ENCODE assay signal across 10 mouse cellular contexts in genomic region chr11:102053847-102054246, GRCm38 (mm10). TPM values are rescaled to one million over a fixed set of nuclear protein-coding genes. Genes with fewer than 3 reads are reported as not detected.
DNase-seq lines count a peak whose midpoint lies in the region; ATAC-seq and TF ChIP-seq lines count a peak whose summit lies in the region.
"Had no signal": no experiment of that assay in that cellular context is flagged by ENCODE, and none has a peak within 500 bp of the region (broad histone marks: within the 10 kb centered on the region; RNA-seq: fewer than 3 reads in every experiment).

No protein-coding gene starts in this region.

- TF ChIP-seq CTCF in testis, adult 2 months (IDR thresholded peaks at IDR 0.05; ENCODE audit: control insufficient read depth, insufficient read depth, insufficient replicate concordance, low read depth, low read length) = peak; percentile 67; the same call in 1 of the 2 replicates
- peak; percentile 67 for TF ChIP-seq CTCF in lung, adult 2 months (IDR thresholded peaks at IDR 0.05; ENCODE audit: insufficient read depth, low read length)

- WGBS in lung, adult 2 months = 30% methylated on average over 9 of the region's 9 CpGs

- intact Hi-C loops in gastrocnemius, postnatal 36 days (cut with DNase I) = no loop called here

- no peak overlapping the region for H3K27ac ChIP-seq in testis, adult 2 months (ENCODE audit: control insufficient read depth, insufficient read depth, low read depth, low read length)
- H3K27ac ChIP-seq: embryonic facial prominence, embryonic 12.5 days; limb, embryonic 12.5 days had no signal

- H3K4me3 ChIP-seq in testis, adult 2 months (ENCODE audit: control insufficient read depth, low read depth, low read length) = no peak overlapping the region
- no peak overlapping the region for H3K4me3 ChIP-seq in lung, adult 2 months (replicated peaks; ENCODE audit: extremely low read depth, low read depth, low read length)
- H3K4me3 ChIP-seq: embryonic facial prominence, embryonic 12.5 days; limb, embryonic 12.5 days had no signal

- H3K36me3 ChIP-seq in testis, adult 2 months (ENCODE audit: control insufficient read depth, insufficient read depth, low read length) = no peaks in the 10 kb centered on the region

- TF ChIP-seq POLR2A in testis, adult 2 months (IDR thresholded peaks at IDR 0.05; ENCODE audit: control insufficient read depth, low read depth, low read length) = no peak
- no peak for TF ChIP-seq POLR2A in lung, adult 2 months (IDR thresholded peaks at IDR 0.05; ENCODE audit: borderline replicate concordance, extremely low read depth, low read depth, low read length)

- ATAC-seq in hematopoietic stem cell, adult 5-6 weeks (replicated peaks in 1 of 2; ENCODE audit: insufficient read depth in 1 of 2, low FRiP score in 2 of 2, low TSS enrichment in 1 of 2, low read depth in 1 of 2, poor library complexity in 2 of 2, severe bottlenecking in 2 of 2) = peak; percentile 42 to 69; a peak in 2 of 4 replicates

- DNase-seq in gastrocnemius, adult 18-20 months (ENCODE audit: low spot score) = peak; percentile 59
- no peak for DNase-seq in gastrocnemius, postnatal 36 days
- no peak for DNase-seq in testis, postnatal 14 days (ENCODE audit: low spot score)
- peak; percentile 71 to 83 for DNase-seq in cerebellum, adult 18-20 months
- DNase-seq in lung, adult 2 months = peak; percentile 40
- DNase-seq in thymus, postnatal 25 days = peak; percentile 21

- no peaks in the 10 kb centered on the region for H3K27me3 ChIP-seq in testis, adult 2 months (ENCODE audit: control insufficient read depth, insufficient read depth, low read length)
- H3K27me3 ChIP-seq: limb, embryonic 12.5 days had no signal

- H3K4me1 ChIP-seq in testis, adult 2 months (ENCODE audit: control insufficient read depth, insufficient read depth, low read length) = peaks cover 2% of the 10 kb centered on the region
- H3K4me1 ChIP-seq in lung, adult 2 months (ENCODE audit: control insufficient read depth, insufficient read depth, low read length) = peaks cover 11% of the 10 kb centered on the region
- H3K4me1 ChIP-seq: embryonic facial prominence, embryonic 12.5 days; limb, embryonic 12.5 days had no signal

RNA-seq across cellular contexts. Expression of gene Cd300lg, which starts 12.5 kb away (rescaled TPM):
- total RNA-seq in gastrocnemius, adult 18-20 months (2021) = 10 to 100 TPM; 16.1 to 19.0 TPM
- 10 to 100 TPM; 17.6 to 18.2 TPM for total RNA-seq in gastrocnemius, postnatal 36 days (2021)
- polyA plus RNA-seq in testis, adult 2 months (2012; rRNA removed) = 2.5 and 2.7 TPM in 2 replicates
- total RNA-seq in hematopoietic stem cell, adult 5-6 weeks (2017) = not detected in 2 replicates
- 7.8 and 12.0 TPM in 2 replicates for polyA plus RNA-seq in lung, adult 2 months (2012; rRNA removed)

RNA-seq across cellular contexts. Expression of gene Mpp3, which starts 25.6 kb away (rescaled TPM):
- total RNA-seq in gastrocnemius, adult 18-20 months (2021) = 10 to 100 TPM; 15.7 to 24.5 TPM
- 10 to 100 TPM; 26.4 to 33.6 TPM for total RNA-seq in gastrocnemius, postnatal 36 days (2021)
- polyA plus RNA-seq in testis, adult 2 months (2012; rRNA removed) = 11.0 and 14.7 TPM in 2 replicates
- total RNA-seq in hematopoietic stem cell, adult 5-6 weeks (2017) = 0.19 and 0.40 TPM in 2 replicates
- polyA plus RNA-seq in lung, adult 2 months (2012; rRNA removed) = 2.4 and 4.0 TPM in 2 replicates

RNA-seq across cellular contexts. Expression of gene Mpp2, which starts 34.5 kb away (rescaled TPM):
- 1 to 10 TPM; 1.0 to 1.2 TPM for total RNA-seq in gastrocnemius, adult 18-20 months (2021)
- total RNA-seq in gastrocnemius, postnatal 36 days (2021) = 1 to 10 TPM in 1 of 2 experiments, under 1 TPM in 1; 0.91 to 1.8 TPM
- 1.2 and 1.5 TPM in 2 replicates for polyA plus RNA-seq in testis, adult 2 months (2012; rRNA removed)
- total RNA-seq in hematopoietic stem cell, adult 5-6 weeks (2017) = 0.13 and 4.1 TPM in 2 replicates
- polyA plus RNA-seq in lung, adult 2 months (2012; rRNA removed) = 12.8 and 14.4 TPM in 2 replicates

RNA-seq across cellular contexts. Expression of gene Ppy, which starts 47.3 kb away (rescaled TPM):
- total RNA-seq in gastrocnemius, adult 18-20 months (2021) = not detected
- total RNA-seq in gastrocnemius, postnatal 36 days (2021) = not detected
- polyA plus RNA-seq in testis, adult 2 months (2012; rRNA removed) = not detected in 2 replicates
- total RNA-seq in hematopoietic stem cell, adult 5-6 weeks (2017) = not detected in 2 replicates
- 6.3 and 9.8 TPM in 2 replicates for polyA plus RNA-seq in lung, adult 2 months (2012; rRNA removed)
- polyA plus RNA-seq: embryonic facial prominence, embryonic 12.5 days; limb, embryonic 12.5 days had no signal

RNA-seq across cellular contexts. Expression of gene Pyy, which starts 53.8 kb away (rescaled TPM):
- total RNA-seq in gastrocnemius, adult 18-20 months (2021) = not detected
- not detected for total RNA-seq in gastrocnemius, postnatal 36 days (2021)
- polyA plus RNA-seq in testis, adult 2 months (2012; rRNA removed) = 8.2 and 9.4 TPM in 2 replicates
- not detected in 2 replicates for total RNA-seq in hematopoietic stem cell, adult 5-6 weeks (2017)
- 9.6 TPM in 1 of 2 replicates, not detected in the other for polyA plus RNA-seq in lung, adult 2 months (2012; rRNA removed)
- polyA plus RNA-seq: embryonic facial prominence, embryonic 12.5 days; limb, embryonic 12.5 days had no signal

Comparison
In these comparisons a context has a peak if more than half of its experiments do, and no peak if none do; other contexts are left out.
1. DNase-seq: peak in gastrocnemius, adult 18-20 months (single experiment), cerebellum, adult 18-20 months (2 of 2), lung, adult 2 months (single experiment) and thymus, postnatal 25 days (single experiment); none in gastrocnemius, postnatal 36 days (0 of 2) and testis, postnatal 14 days (single experiment).
2. RNA of gene Cd300lg, which starts 12.5 kb away (total RNA-seq): 16.1 to 19.0 TPM in gastrocnemius, adult 18-20 months and 17.6 to 18.2 TPM in gastrocnemius, postnatal 36 days; not detected in hematopoietic stem cell, adult 5-6 weeks; every median in the first group is over 10 times any median in the second.
3. RNA of gene Mpp3, which starts 25.6 kb away (total RNA-seq): 26.4 to 33.6 TPM in gastrocnemius, postnatal 36 days and 15.7 to 24.5 TPM in gastrocnemius, adult 18-20 months; 0.19 to 0.40 TPM in hematopoietic stem cell, adult 5-6 weeks; every median in the first group is over 10 times any median in the second.